Mouse (Mus musculus): Measurements from ENCODE around the gene Mettl7a3.
"Not testable (repeated sequence)": the region's sequence is repeated elsewhere in the genome, so short reads cannot be mapped to it uniquely, and the experiment has no call there.

DNA sequence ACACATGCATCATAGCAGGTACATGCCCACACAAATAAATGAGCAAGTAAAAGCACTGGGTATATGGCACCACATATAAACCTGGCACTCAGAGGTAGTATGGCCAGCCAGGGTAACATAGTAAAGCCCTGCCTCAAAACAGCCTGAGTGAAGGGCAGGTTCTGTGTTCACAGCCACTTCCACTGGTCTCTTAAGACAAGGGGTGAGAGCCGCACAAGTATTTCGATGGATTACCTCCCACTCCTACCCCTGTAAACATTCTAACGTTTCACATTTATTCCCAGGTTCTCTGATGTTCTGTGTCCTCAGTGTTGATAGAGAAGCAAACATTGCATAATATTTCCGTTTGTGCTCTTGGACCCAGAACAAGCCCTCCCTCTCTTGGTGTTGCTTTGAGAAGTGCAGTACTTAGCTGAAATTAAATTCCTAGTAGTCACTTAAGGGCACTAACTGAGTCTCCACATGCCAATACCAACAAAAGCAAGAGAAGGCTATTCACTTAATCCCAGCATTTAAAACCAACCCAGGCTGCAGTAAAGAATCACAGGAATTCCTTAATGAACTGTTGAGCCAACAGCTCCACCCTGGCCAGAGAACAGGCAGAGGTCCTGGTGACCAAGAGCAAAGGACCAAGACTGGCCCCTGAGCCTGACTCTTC, 16.6 kb upstream of the Mettl7a3 start:
- not testable (repeated sequence) for TF ChIP-seq CHD2 (IDR thresholded peaks at IDR 0.05; ENCODE audit: low read depth, low read length); ZNF384 (IDR thresholded peaks at IDR 0.05; ENCODE audit: low read depth, low read length); HCFC1 (IDR thresholded peaks at IDR 0.05; ENCODE audit: borderline replicate concordance, insufficient read depth, low read length); MAFK (IDR thresholded peaks at IDR 0.05; ENCODE audit: insufficient read depth, low read depth, low read length); ZC3H11A (IDR thresholded peaks at IDR 0.05; ENCODE audit: borderline replicate concordance, low read depth, low read length)

Measured in ES-E14 (cell line).